Mouse (Mus musculus): ENCODE data around the gene Clip1. TPM values are rescaled to one million over a fixed set of nuclear protein-coding genes. Genes with fewer than 3 reads are reported as not detected.
A peak's percentile ranks its signal among the peaks of the same experiment; 100 is the strongest.

Gene Clip1
- polyA plus RNA-seq, 1 experiment from 2014 or later: 54.0 TPM

DNA sequence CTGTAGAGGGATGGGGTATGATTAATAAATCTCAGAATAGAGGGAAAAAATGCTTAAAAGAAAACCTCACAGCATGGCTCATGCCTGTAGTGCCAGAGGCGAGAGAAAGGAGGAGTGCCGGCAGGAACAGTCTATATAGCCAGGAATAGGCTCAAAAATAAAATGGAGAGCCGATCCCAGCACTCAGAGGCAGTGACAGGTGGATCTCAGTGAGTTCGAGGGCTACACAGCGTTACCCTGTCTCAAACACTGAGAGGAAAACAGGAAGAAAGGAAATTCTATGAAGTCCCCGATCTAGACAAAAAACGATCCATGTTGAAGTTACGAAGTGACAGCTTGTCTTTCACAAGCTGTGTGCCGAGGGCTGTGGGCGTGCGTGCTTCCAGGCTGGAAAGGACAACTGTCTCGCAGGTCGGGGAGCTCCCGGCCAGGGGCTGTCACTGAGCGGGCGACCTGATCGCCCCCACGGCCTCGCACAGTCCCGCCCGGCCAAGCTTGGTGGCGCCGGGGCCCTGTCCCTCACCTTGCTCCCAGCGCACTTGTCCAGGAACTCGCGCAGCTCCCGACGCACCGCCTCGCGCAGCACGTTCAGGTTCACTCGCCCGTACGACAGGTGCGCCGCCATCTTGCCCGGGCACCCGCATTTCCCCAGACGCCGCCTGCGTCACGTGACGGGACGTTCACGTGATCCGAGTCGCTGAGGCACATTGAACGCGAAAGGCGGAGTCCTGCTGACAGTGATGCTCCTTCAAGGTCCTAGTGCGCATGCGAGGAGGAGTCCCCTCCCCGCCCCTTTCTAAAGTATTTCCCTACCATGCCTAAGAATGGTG lies 111.8 kb downstream of the Clip1 start, which contains the start of gene Vps33a:
Gene Vps33a (minus strand): TSS at position 682 of the 830 bp plus-strand sequence.
- Histone ChIP-seq H3K9me3 (no peaks in the 10 kb centered on the region), H3K27me3 (replicated peaks; ENCODE audit: low read depth, poor library complexity, severe bottlenecking) (no peaks in the 10 kb centered on the region), H3K36me3 (replicated peaks) (peaks cover 32% of the 10 kb centered on the region), H3K27ac (replicated peaks) (peak within 1 kb of the TSS; percentile 87), H3K4me1 (peaks cover 9% of the 10 kb centered on the region), H3K4me3 (peak within 1 kb of the TSS; percentile 98)
- DNase-seq (ENCODE audit: low spot score): peak; percentile 98
- under 1% methylated on average over 54 of the region's 54 CpGs for WGBS

DNA sequence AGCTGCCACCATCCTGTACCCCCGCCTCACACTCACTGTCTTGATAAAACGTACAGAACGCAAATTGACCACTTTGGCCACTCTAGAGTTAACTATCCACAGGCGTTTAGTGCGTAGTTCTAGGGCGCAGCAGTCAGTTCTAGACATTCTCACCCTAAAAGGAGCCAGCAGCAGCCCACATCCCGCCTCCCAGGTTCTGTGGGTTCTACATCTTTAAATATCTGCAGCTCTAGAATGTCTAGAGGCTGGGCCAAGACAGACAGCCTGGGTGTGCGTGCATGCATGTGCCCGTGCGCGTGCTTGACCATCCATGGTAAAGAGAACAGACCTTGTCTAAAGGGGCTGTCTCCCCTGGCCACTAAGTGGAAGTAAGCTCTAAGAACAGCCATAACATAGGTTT lies 123.3 kb downstream of the Clip1 start:
- H3K27ac ChIP-seq (replicated peaks): no peak overlapping the region
- peaks cover 97% of the 10 kb centered on the region for H3K36me3 ChIP-seq (replicated peaks)
- DNase-seq (ENCODE audit: low spot score): no peak
- H3K4me1 ChIP-seq: no peaks in the 10 kb centered on the region
- H3K4me3 ChIP-seq: no peak overlapping the region
- 95% methylated on average over 11 of the region's 11 CpGs for WGBS
- no peaks in the 10 kb centered on the region for H3K9me3 ChIP-seq
- H3K27me3 ChIP-seq (replicated peaks; ENCODE audit: low read depth, poor library complexity, severe bottlenecking): no peaks in the 10 kb centered on the region

DNA sequence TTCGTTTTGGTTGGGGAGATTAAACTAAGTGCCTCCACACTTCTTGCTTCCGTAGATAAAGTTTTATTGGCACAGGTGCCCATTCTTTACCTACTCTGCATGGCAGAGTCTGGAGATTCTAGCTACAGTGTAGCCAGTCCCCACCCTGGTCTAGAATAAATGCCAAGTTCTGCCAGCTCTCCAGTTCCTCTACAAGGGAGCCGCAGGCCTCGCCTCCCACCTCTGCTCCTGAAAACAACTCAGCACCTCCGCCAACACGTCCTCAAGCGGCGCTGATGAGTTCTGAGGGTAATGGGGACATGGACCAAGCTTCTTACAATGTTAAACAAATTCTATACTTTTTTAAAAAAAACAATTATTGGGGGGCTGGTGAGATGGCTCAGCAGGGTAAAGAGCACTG lies 124.8 kb downstream of the Clip1 start:
- Histone ChIP-seq H3K27me3 (replicated peaks; ENCODE audit: low read depth, poor library complexity, severe bottlenecking) (no peaks in the 10 kb centered on the region), H3K9me3 (no peaks in the 10 kb centered on the region), H3K4me1 (no peaks in the 10 kb centered on the region), H3K27ac (replicated peaks) (no peak overlapping the region), H3K4me3 (no peak overlapping the region), H3K36me3 (replicated peaks) (peaks cover 94% of the 10 kb centered on the region)
- DNase-seq (ENCODE audit: low spot score): no peak
- WGBS: 93% methylated on average over 8 of the region's 8 CpGs

DNA sequence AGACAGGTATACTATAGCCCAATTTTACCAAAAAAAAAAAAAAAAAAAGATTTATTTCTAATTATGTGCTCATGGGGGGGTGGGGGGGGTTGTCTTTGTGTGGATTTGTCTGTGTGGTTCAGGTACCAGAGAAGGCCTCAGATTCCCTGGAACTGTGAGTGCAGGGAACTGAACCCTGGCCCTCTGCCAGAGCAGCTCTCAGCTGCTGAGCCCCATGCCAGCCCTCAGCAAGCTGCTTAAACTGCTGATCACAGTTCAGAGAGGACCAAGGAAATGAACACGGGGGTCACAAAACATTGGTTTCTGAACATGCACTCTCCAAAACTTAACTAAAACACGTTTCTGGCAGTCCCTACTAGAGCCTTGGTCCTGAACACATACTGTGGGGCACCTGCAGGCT lies 128.0 kb downstream of the Clip1 start:
- peaks cover 70% of the 10 kb centered on the region for H3K36me3 ChIP-seq (replicated peaks)
- no peak for DNase-seq (ENCODE audit: low spot score)
- no peaks in the 10 kb centered on the region for H3K4me1 ChIP-seq
- H3K9me3 ChIP-seq: no peaks in the 10 kb centered on the region
- H3K4me3 ChIP-seq: no peak overlapping the region
- WGBS: 71% methylated on average over 2 of the region's 2 CpGs
- H3K27me3 ChIP-seq (replicated peaks; ENCODE audit: low read depth, poor library complexity, severe bottlenecking): no peaks in the 10 kb centered on the region
- H3K27ac ChIP-seq (replicated peaks): no peak overlapping the region

DNA sequence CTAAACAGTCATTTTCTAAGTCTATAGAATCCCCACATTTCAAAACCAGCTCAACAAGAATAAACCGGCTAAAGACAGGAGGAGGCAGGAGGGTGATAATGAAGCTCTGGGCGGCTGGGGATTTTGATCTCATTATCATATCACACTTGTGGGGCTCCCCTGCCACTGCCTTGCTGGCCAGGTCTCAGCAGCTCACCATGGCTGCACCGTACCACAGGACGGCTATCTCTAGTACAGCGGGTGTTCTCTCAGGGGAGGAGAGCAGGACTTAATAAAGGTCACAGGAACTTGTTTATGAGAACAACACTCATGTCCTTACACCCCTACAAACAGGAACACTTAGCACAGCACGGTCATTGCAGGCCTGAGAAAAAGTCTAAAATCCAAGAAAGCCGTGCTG lies 128.7 kb downstream of the Clip1 start:
- Histone ChIP-seq H3K27ac (replicated peaks) (no peak overlapping the region), H3K4me3 (no peak overlapping the region), H3K9me3 (no peaks in the 10 kb centered on the region), H3K27me3 (replicated peaks; ENCODE audit: low read depth, poor library complexity, severe bottlenecking) (no peaks in the 10 kb centered on the region), H3K4me1 (no peaks in the 10 kb centered on the region), H3K36me3 (replicated peaks) (peaks cover 62% of the 10 kb centered on the region)
- WGBS: 92% methylated on average over 7 of the region's 7 CpGs
- DNase-seq (ENCODE audit: low spot score): no peak

DNA sequence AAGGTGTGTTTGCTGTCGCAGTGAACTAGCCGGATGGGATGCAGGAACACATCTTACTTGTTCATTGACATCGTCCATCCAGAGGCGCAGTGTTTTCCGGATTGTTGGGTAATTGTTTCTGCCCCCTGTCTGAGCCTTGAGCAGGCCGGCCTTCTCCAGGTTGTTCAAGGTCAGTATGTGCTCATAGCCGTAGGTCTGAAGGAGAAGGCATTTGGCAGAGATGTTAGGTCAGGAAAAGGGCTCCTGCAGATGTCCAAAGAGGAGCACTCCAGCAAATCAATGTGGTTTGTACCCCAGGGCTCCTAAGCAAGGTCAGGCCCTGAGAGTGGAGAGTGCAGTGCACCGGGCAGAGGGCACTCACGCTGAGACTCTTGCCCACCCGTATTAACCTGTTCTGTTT lies 150.6 kb downstream of the Clip1 start:
- WGBS: 93% methylated on average over 10 of the region's 10 CpGs
- H3K27me3 ChIP-seq (replicated peaks; ENCODE audit: low read depth, poor library complexity, severe bottlenecking): no peaks in the 10 kb centered on the region
- H3K9me3 ChIP-seq: no peaks in the 10 kb centered on the region
- no peak overlapping the region for H3K27ac ChIP-seq (replicated peaks)
- DNase-seq (ENCODE audit: low spot score): no peak
- H3K36me3 ChIP-seq (replicated peaks): peaks cover 90% of the 10 kb centered on the region
- no peak overlapping the region for H3K4me3 ChIP-seq
- H3K4me1 ChIP-seq: no peaks in the 10 kb centered on the region

DNA sequence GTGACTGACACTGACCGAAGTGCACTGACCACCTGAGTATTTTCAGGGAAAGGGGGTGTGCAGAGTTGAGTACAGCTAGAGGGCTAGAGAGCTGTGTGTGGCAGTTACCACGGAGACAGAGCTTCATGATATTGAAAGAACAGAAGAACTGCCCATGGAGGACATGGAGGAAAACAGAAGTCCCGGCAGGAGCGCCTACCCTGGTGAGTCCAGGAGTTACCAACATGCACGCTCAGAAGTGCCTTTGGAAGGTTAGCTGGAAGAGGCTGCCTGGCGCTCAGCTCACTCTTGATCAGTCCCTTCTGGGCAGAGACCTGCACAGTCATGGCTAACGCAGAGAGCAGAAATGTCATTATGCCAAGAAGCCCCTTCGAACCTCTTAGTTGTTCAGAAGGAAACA lies 154.4 kb downstream of the Clip1 start:
- no peaks in the 10 kb centered on the region for H3K27me3 ChIP-seq (replicated peaks; ENCODE audit: low read depth, poor library complexity, severe bottlenecking)
- H3K27ac ChIP-seq (replicated peaks): no peak overlapping the region
- WGBS: 90% methylated on average over 8 of the region's 8 CpGs
- H3K36me3 ChIP-seq (replicated peaks): peaks cover 77% of the 10 kb centered on the region
- no peaks in the 10 kb centered on the region for H3K9me3 ChIP-seq
- no peaks in the 10 kb centered on the region for H3K4me1 ChIP-seq
- no peak for DNase-seq (ENCODE audit: low spot score)
- H3K4me3 ChIP-seq: no peak overlapping the region

DNA sequence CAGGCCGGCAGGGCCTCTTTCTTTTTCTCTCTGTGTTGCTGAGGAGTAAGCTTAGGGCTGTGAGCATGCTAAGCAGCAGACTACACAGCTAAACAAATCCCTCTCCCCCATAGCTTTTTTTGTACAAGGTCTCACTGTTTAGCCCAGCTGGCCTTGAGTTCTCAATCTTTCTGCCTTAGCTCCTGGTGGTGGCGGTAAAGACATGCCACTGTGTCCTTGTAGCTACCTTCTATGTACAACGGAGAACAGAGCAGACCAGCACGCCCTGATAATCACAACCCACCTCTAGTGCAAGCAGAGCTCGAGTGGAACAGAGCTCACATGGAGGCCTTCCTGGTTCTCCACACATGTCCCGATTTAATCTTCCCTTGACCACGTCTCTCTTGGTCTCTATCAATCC lies 155.8 kb downstream of the Clip1 start:
- no peak overlapping the region for H3K27ac ChIP-seq (replicated peaks)
- no peaks in the 10 kb centered on the region for H3K9me3 ChIP-seq
- no peak overlapping the region for H3K4me3 ChIP-seq
- peaks cover 8% of the 10 kb centered on the region for H3K4me1 ChIP-seq
- DNase-seq (ENCODE audit: low spot score): no peak
- 80% methylated on average over 7 of the region's 7 CpGs for WGBS
- no peaks in the 10 kb centered on the region for H3K27me3 ChIP-seq (replicated peaks; ENCODE audit: low read depth, poor library complexity, severe bottlenecking)
- peaks cover 64% of the 10 kb centered on the region for H3K36me3 ChIP-seq (replicated peaks)

Other genes with a start within 250 kb of the Clip1 start
- 0.19 TPM in 1 of 2 replicates, not detected in the other for gene Lrrc43, start 195.3 kb downstream of the Clip1 start, polyA plus RNA-seq (2016; fragmentation: Nextera tagmentation; extraction: Ambion mirVana)
- not detected in 2 replicates for gene Il31, start 195.1 kb downstream of the Clip1 start, polyA plus RNA-seq (2016; fragmentation: Nextera tagmentation; extraction: Ambion mirVana)
- 1.5 and 2.0 TPM in 2 replicates for gene B3gnt4, start 174.2 kb downstream of the Clip1 start, polyA plus RNA-seq (2016; fragmentation: Nextera tagmentation; extraction: Ambion mirVana)
- 125 and 134 TPM in 2 replicates for gene Diablo, start 160.4 kb downstream of the Clip1 start, polyA plus RNA-seq (2016; fragmentation: Nextera tagmentation; extraction: Ambion mirVana)
- 0.24 and 0.35 TPM in 2 replicates for gene Gm49027, start 159.1 kb downstream of the Clip1 start, polyA plus RNA-seq (2016; fragmentation: Nextera tagmentation; extraction: Ambion mirVana)
- 28.1 and 32.0 TPM in 2 replicates for gene Vps33a, start 111.6 kb downstream of the Clip1 start, polyA plus RNA-seq (2016; fragmentation: Nextera tagmentation; extraction: Ambion mirVana)
- 86.3 and 93.8 TPM in 2 replicates for gene Zcchc8, start 36.5 kb upstream of the Clip1 start, polyA plus RNA-seq (2016; fragmentation: Nextera tagmentation; extraction: Ambion mirVana)
- gene Rsrc2, start 64.8 kb upstream of the Clip1 start, polyA plus RNA-seq (2016; fragmentation: Nextera tagmentation; extraction: Ambion mirVana): 142 and 144 TPM in 2 replicates
- gene Kntc1, start 65.1 kb upstream of the Clip1 start, polyA plus RNA-seq (2016; fragmentation: Nextera tagmentation; extraction: Ambion mirVana): 45.3 and 46.4 TPM in 2 replicates
- not detected in 2 replicates for gene Hcar2, start 180.9 kb upstream of the Clip1 start, polyA plus RNA-seq (2016; fragmentation: Nextera tagmentation; extraction: Ambion mirVana)
- gene Hcar1, start 195.4 kb upstream of the Clip1 start, polyA plus RNA-seq (2016; fragmentation: Nextera tagmentation; extraction: Ambion mirVana): 0.09 TPM in 2 replicates
- gene Denr, start 222.6 kb upstream of the Clip1 start, polyA plus RNA-seq (2016; fragmentation: Nextera tagmentation; extraction: Ambion mirVana): 180 and 184 TPM in 2 replicates
- 2.0 TPM in 2 replicates for gene Gm43518, start 242.8 kb upstream of the Clip1 start, polyA plus RNA-seq (2016; fragmentation: Nextera tagmentation; extraction: Ambion mirVana)
- 5.0 and 5.9 TPM in 2 replicates for gene Ccdc62, start 246.1 kb upstream of the Clip1 start, polyA plus RNA-seq (2016; fragmentation: Nextera tagmentation; extraction: Ambion mirVana)

Data from embryonic facial prominence, embryonic 10.5 days (tissue).